Mouse (Mus musculus) neural tube, embryonic 13.5 days (tissue): ENCODE measurements around the gene Strip1. TPM values are rescaled to one million over a fixed set of nuclear protein-coding genes. Genes with fewer than 3 reads are reported as not detected.

Experiments
- ATAC-seq: fragments of 200-750 bp; cut with Nextera tagmentation; 2 replicates; pipeline ENCODE4 v1.8.0; 2017; ENCODE audit warnings: low read depth, mild to moderate bottlenecking, moderate TSS enrichment, moderate library complexity
- H3K27ac ChIP-seq: fragments of 300-500 bp; sonication (generic); replicated peaks from 2 replicates; pipeline ENCODE4 v1.5.1; 2015; ENCODE audit warnings: moderate library complexity, mild to moderate bottlenecking, inconsistent platforms
- H3K27me3 ChIP-seq: fragments of 300-500 bp; sonication (generic); 2 replicates; pipeline ENCODE4 v1.6.1; 2015; ENCODE audit warnings: mild to moderate bottlenecking, inconsistent platforms
- H3K36me3 ChIP-seq: fragments of 300-500 bp; sonication (generic); 2 replicates; pipeline ENCODE4 v1.6.1; 2015; ENCODE audit warnings: mild to moderate bottlenecking, inconsistent platforms
- H3K4me1 ChIP-seq: fragments of 300-500 bp; sonication (generic); replicated peaks from 2 replicates; pipeline ENCODE4 v1.6.1; 2015; ENCODE audit warnings: inconsistent platforms
- H3K4me2 ChIP-seq: fragments of 300-500 bp; sonication (generic); 2 replicates; pipeline ENCODE4 v1.6.1; 2015; ENCODE audit warnings: inconsistent platforms, mild to moderate bottlenecking, moderate library complexity
- H3K4me3 ChIP-seq: fragments of 300-500 bp; sonication (generic); 2 replicates; pipeline ENCODE4 v1.5.1; 2015; ENCODE audit warnings: mild to moderate bottlenecking, inconsistent platforms
- H3K9ac ChIP-seq: fragments of 300-500 bp; sonication (generic); 2 replicates; pipeline ENCODE4 v1.6.1; 2015; ENCODE audit warnings: moderate library complexity, mild to moderate bottlenecking, inconsistent platforms
- H3K9me3 ChIP-seq: fragments of 300-500 bp; sonication (generic); 2 replicates; pipeline ENCODE4 v1.6.1; 2016; ENCODE audit warnings: inconsistent platforms
- WGBS: fragments of 180-500 bp; shearing (Covaris S2); methylation state at CpG from one replicate; pipeline ENCODE4 v1.1.7; 2015; 5-methylcytosine and 5-hydroxymethylcytosine counted together
- polyA plus RNA-seq: library from polyadenylated mRNA; unstranded; fragments of >200 nt; fragmentation: Nextera tagmentation; extraction: Ambion mirVana; gene quantifications from 2 replicates; pipeline ENCODE4 v1.2.1, GENCODE M21; 2015

The Strip1 gene
- polyA plus RNA-seq, 1 experiment from 2014 or later = 133 TPM

DNA sequence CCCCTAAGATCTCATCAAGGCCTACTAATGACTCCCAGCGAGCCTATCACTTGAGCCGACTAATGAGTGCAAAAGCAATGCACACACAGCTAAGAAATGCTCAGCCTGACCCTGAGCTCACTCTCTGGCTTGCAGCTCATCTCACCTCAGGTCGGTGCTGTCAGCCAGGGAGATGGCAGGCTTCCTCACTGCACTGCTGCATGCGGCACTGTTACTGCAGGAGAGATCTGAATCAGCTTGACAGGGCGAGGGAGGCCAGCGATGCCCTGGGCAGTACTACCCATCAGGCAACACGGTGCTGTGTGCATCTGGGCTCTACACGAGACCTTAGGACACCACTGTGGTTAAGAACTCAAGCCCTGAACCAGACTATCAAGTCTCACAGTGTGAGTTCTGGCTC lies 6.0 kb downstream of the Strip1 start:
- H3K4me2 ChIP-seq = no peak overlapping the region
- ATAC-seq = no peak
- H3K9me3 ChIP-seq = no peaks in the 10 kb centered on the region
- peaks cover 26% of the 10 kb centered on the region for H3K4me1 ChIP-seq
- no peak overlapping the region for H3K4me3 ChIP-seq
- WGBS = 90% methylated on average over 8 of the region's 8 CpGs
- H3K27ac ChIP-seq = no peak overlapping the region
- H3K9ac ChIP-seq = no peak overlapping the region
- peaks cover 90% of the 10 kb centered on the region for H3K36me3 ChIP-seq
- no peaks in the 10 kb centered on the region for H3K27me3 ChIP-seq

DNA sequence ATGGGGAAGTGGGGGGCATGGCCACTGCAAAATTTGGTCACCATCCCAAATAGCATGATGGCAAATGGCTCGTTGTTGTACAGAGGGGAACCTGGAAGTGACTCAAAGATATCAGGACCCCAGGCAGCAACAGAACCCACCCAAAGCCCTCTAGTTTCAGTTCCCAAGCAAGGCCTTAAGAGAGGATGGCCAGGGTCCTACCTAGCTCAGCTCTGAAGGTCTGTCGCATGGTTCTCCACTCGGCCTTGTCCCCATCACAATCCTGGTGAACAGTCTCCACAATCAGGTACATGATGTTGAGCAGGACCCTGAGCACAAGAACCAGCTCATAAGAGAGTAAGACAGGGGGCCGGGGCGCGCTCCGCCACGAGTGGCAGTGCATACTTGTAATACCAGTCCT lies 7.1 kb downstream of the Strip1 start:
- Histone ChIP-seq H3K4me2 (no peak overlapping the region), H3K9ac (no peak overlapping the region), H3K27ac (no peak overlapping the region), H3K36me3 (peaks cover 96% of the 10 kb centered on the region), H3K4me1 (peaks cover 15% of the 10 kb centered on the region), H3K27me3 (no peaks in the 10 kb centered on the region), H3K4me3 (no peak overlapping the region), H3K9me3 (no peaks in the 10 kb centered on the region)
- 96% methylated on average over 8 of the region's 8 CpGs for WGBS
- no peak for ATAC-seq

DNA sequence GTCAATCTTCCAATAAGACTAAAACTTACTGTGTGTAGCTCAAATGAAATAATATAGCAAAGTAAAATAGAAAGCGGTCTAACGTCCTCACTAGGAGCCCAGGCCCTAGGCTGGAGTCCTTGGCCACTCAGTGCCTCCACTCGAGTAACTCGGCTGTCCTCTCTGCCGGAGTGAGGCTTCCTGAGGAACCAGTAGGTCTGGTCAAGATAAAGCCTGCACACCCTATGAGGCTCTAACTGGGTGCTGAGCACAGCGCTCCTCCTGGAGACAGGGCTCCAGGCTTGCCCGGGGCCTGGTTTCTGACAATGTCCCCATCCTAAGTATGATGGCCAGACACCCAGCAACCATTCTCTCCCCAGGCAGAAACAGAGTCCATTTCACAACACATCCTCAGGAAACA lies 9.0 kb downstream of the Strip1 start:
- no peak overlapping the region for H3K9ac ChIP-seq
- H3K27ac ChIP-seq = no peak overlapping the region
- H3K9me3 ChIP-seq = no peaks in the 10 kb centered on the region
- ATAC-seq = no peak
- no peak overlapping the region for H3K4me3 ChIP-seq
- H3K4me2 ChIP-seq = no peak overlapping the region
- no peaks in the 10 kb centered on the region for H3K4me1 ChIP-seq
- H3K27me3 ChIP-seq = no peaks in the 10 kb centered on the region
- WGBS = 95% methylated on average over 7 of the region's 7 CpGs
- peaks cover 97% of the 10 kb centered on the region for H3K36me3 ChIP-seq

DNA sequence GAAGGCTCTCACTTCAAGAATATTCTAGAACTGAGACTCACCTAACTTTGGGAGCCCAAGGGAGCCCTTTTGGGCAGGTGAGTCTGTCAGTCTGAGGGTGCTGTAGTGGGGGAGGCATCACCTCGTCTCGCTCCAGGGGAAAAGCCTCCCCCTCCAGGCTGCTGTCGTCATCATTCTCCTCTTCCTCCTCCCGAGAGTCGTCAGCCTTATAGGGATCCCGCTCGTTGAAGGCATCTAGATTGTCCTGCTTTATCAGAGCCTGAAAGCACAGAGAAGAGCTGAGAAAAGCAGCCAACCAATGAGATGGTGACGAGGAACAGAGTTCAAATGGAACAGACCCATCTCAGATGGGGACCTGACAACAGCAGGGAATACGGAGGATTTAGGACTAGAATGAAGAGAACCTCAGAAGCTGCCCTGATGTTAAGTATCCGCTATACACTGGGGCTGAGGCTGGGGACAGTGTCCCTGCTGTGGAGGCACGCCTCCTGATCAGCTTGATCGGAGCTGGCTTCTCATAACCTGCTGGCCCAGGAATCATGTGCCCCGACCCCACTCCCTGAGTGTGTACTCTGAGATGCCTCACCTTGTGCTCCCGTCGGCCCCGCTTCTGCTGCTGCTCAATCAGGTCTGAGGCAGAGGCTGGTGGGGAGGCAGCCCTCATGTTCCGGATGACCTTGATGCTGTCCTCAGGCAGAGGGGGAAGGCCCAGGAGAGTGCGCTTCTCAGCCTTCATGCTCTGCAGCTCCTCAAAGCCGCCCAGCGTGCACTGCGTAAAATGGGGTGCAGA lies 10.0 kb downstream of the Strip1 start:
- no peaks in the 10 kb centered on the region for H3K4me1 ChIP-seq
- H3K36me3 ChIP-seq = peaks cover 97% of the 10 kb centered on the region
- H3K27me3 ChIP-seq = no peaks in the 10 kb centered on the region
- H3K27ac ChIP-seq = no peak overlapping the region
- H3K9ac ChIP-seq = no peak overlapping the region
- H3K9me3 ChIP-seq = no peaks in the 10 kb centered on the region
- no peak for ATAC-seq
- 92% methylated on average over 21 of the region's 21 CpGs for WGBS
- H3K4me2 ChIP-seq = no peak overlapping the region
- H3K4me3 ChIP-seq = no peak overlapping the region

DNA sequence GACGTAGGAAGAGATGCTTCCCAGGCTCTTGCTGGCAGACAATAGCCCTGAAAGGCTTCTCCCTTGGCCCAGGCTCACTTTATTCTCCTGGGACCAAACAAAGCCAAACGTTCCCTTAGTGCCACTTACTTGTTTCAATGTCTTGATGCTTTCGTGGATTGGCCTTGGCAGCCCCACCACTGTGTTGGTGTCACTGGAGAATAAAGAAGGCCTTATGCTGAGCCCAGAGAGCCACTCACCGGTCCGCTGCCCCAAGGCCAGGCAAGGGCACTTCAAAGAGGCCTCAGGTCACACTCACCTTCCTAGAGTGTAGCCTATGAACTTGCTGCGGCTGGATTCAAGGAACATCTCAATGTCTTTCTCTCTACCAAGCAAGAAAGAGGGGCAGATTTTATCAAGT lies 11.6 kb downstream of the Strip1 start:
- Histone ChIP-seq H3K4me2 (no peak overlapping the region), H3K4me3 (no peak overlapping the region), H3K9ac (no peak overlapping the region), H3K9me3 (no peaks in the 10 kb centered on the region), H3K27ac (no peak overlapping the region), H3K27me3 (no peaks in the 10 kb centered on the region), H3K4me1 (no peaks in the 10 kb centered on the region), H3K36me3 (peaks cover 97% of the 10 kb centered on the region)
- no peak for ATAC-seq
- 86% methylated on average over 6 of the region's 6 CpGs for WGBS

DNA sequence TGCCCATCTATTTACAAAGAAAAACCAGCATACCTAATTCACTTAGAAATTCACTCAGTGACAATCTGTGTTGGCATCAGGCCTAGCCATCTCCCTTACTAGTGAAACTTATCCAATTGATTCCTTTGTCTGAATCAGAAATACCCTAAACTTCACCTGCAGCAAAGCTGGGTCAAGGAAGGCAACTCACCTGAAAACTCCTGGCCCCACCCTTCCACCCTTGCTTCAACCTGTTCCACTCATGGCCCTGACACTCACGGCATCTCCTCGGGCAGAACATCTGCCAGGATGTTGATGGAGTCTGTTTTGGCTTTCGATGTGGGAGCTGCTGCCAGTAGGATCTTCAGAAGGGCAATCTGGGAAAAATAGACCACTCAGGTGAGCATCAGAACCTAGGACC lies 13.7 kb downstream of the Strip1 start:
- no peaks in the 10 kb centered on the region for H3K4me1 ChIP-seq
- H3K9ac ChIP-seq = no peak overlapping the region
- no peak overlapping the region for H3K27ac ChIP-seq
- H3K4me2 ChIP-seq = no peak overlapping the region
- no peaks in the 10 kb centered on the region for H3K27me3 ChIP-seq
- H3K4me3 ChIP-seq = no peak overlapping the region
- no peaks in the 10 kb centered on the region for H3K9me3 ChIP-seq
- peaks cover 97% of the 10 kb centered on the region for H3K36me3 ChIP-seq
- WGBS = 95% methylated on average over 3 of the region's 3 CpGs
- ATAC-seq = no peak

DNA sequence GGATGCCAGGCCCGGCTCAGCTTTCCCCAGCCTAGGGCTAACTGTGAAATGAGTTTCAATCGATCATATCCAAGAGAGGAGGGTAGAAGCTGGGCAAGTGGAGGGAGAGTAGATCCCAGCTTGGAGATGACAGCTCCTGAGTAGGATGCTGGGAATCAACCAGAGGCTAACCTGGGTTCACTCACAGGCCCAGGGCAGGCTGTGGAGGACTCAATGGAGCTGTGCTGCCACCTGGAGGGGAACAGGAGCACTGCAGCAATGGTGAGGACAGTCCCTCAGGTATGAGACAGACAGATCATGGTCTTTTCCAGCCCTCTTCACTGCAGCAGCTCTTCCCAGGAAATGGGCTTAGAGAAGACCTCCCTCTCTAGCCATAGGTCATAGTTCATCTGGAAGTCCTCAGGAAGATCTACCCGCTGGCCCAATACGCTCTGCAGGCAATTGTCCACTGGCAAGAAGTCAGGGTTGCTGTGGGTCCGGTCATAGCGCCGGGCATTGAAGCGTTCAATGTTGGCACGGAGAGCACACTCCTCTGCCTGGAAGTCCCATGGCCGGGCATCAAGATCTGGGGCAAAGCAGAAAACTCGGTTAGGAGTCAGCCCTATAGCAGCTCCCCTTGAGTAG lies 18.5 kb downstream of the Strip1 start:
- 90% methylated on average over 11 of the region's 11 CpGs for WGBS
- ATAC-seq = peak; percentile 51; the same call in 1 of the 2 replicates
- H3K9me3 ChIP-seq = no peaks in the 10 kb centered on the region

GRCm38 (mm10) chr3:107611394-107611793 lies 20.1 kb downstream of the Strip1 start:
- no peaks in the 10 kb centered on the region for H3K27me3 ChIP-seq
- no peak overlapping the region for H3K4me3 ChIP-seq
- no peaks in the 10 kb centered on the region for H3K9me3 ChIP-seq
- H3K27ac ChIP-seq = no peak overlapping the region
- H3K9ac ChIP-seq = no peak overlapping the region
- H3K4me1 ChIP-seq = peaks cover 6% of the 10 kb centered on the region; the same call in 1 of the 2 replicates
- no peak overlapping the region for H3K4me2 ChIP-seq
- WGBS = 66% methylated on average over 4 of the region's 4 CpGs
- no peak for ATAC-seq
- H3K36me3 ChIP-seq = peaks cover 59% of the 10 kb centered on the region

More for the DNA sequence above, 18.5 kb downstream of the Strip1 start:
- Histone ChIP-seq H3K9ac (no peak overlapping the region), H3K4me1 (peaks cover 6% of the 10 kb centered on the region; the same call in 1 of the 2 replicates), H3K36me3 (peaks cover 76% of the 10 kb centered on the region), H3K4me2 (no peak overlapping the region), H3K27me3 (no peaks in the 10 kb centered on the region), H3K27ac (no peak overlapping the region), H3K4me3 (no peak overlapping the region)

DNA sequence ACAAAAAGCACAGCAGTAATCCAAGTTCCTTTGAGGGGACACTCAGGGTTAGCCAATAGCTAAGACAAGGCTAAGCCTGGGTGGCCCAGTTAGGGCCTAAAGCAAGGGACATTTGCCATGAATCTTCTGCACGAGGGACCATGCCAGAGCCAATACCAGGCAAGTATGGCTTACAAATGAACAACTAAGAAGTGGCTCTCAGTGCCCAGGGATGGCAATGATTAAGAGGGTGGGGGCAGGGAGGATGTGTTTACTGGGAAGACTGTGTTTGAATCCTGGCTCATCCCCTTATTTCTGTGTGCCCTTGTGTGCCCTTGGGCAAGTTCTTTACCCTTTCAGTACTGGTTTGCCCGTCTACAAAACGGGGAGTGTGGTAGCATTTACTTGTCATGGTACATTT lies 22.1 kb downstream of the Strip1 start:
- no peak for ATAC-seq

GRCm38 (mm10) chr3:107608808-107609207 lies 22.7 kb downstream of the Strip1 start:
- WGBS = 81% methylated on average over 4 of the region's 4 CpGs
- Histone ChIP-seq H3K27ac (no peak overlapping the region), H3K36me3 (peaks cover 33% of the 10 kb centered on the region), H3K9me3 (no peaks in the 10 kb centered on the region), H3K4me2 (no peak overlapping the region), H3K27me3 (peaks cover 8% of the 10 kb centered on the region; the same call in 1 of the 2 replicates), H3K9ac (no peak overlapping the region), H3K4me1 (peaks cover 6% of the 10 kb centered on the region; the same call in 1 of the 2 replicates), H3K4me3 (no peak overlapping the region)
- no peak for ATAC-seq

More for the DNA sequence above, 22.1 kb downstream of the Strip1 start:
- Histone ChIP-seq H3K9ac (no peak overlapping the region), H3K36me3 (peaks cover 39% of the 10 kb centered on the region), H3K27ac (no peak overlapping the region), H3K27me3 (0 out of 2 replicates have a peak, but pooled peaks cover 3% of the 10 kb centered on the region), H3K4me2 (no peak overlapping the region), H3K4me3 (no peak overlapping the region), H3K4me1 (peaks cover 6% of the 10 kb centered on the region; the same call in 1 of the 2 replicates), H3K9me3 (no peaks in the 10 kb centered on the region)
- WGBS = 39% methylated on average over 3 of the region's 3 CpGs

DNA sequence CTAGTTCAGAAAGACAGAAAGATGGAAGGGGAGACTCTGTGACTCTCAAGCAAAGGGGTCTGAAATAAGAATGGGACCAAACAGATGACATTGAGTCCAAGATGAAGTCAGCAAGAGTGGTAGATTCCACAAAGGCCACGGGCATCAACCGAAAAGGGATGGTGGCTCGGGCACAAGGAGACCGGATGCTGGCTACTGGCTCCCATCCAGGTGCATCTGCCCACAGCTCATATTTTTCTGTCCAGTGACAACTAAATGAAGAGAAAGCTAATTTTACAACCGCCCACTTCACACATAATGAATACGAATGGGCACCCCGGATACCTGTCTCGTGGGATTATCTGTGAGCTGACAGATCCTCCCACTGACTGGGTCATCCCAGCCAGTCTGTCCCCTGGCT lies 24.3 kb downstream of the Strip1 start:
- no peak overlapping the region for H3K4me3 ChIP-seq
- 81% methylated on average over 8 of the region's 8 CpGs for WGBS
- no peak overlapping the region for H3K4me2 ChIP-seq
- no peaks in the 10 kb centered on the region for H3K9me3 ChIP-seq
- peaks cover 6% of the 10 kb centered on the region; the same call in 1 of the 2 replicates for H3K4me1 ChIP-seq
- no peak overlapping the region for H3K27ac ChIP-seq
- ATAC-seq = no peak
- H3K36me3 ChIP-seq = peaks cover 18% of the 10 kb centered on the region
- H3K27me3 ChIP-seq = peaks cover 18% of the 10 kb centered on the region
- H3K9ac ChIP-seq = no peak overlapping the region

DNA sequence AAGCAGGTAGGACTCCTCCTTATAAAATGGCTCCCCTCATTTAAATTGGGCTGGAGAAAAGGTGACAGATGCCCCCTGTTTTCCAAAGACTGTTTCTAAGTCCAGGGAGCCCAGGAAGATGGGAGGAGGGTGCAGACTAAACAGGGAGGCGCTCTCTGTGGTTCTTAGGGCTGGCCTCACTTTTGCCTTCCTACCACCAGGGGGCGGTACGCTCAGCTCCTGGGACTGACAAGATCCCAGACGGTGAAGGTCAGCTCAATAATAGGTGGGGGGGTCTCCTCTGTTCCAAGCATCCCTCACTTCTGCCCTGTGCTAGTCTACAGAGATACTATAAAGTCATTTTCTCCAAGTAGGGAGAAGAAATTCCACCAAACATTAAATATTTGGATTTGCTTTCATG lies 26.2 kb downstream of the Strip1 start:
- Histone ChIP-seq H3K27ac (no peak overlapping the region), H3K9me3 (no peaks in the 10 kb centered on the region), H3K36me3 (no peaks in the 10 kb centered on the region), H3K27me3 (peaks cover 37% of the 10 kb centered on the region), H3K4me2 (no peak overlapping the region), H3K4me1 (peaks cover 6% of the 10 kb centered on the region; the same call in 1 of the 2 replicates), H3K4me3 (no peak overlapping the region), H3K9ac (no peak overlapping the region)
- no peak for ATAC-seq
- WGBS = 10% methylated on average over 4 of the region's 4 CpGs
